Mouse (Mus musculus) forebrain, embryonic 13.5 days (tissue): ENCODE data around the gene Farsa. TPM values are rescaled to one million over a fixed set of nuclear protein-coding genes. Genes with fewer than 3 reads are reported as not detected.

Experiments
- ATAC-seq: fragments of 200-750 bp; cut with Nextera tagmentation; 2 replicates; pipeline ENCODE4 v1.8.0; 2017
- H3K27ac ChIP-seq: fragments of 300-500 bp; sonication (generic); 2 replicates; pipeline ENCODE4 v1.5.1; 2015; ENCODE audit warnings: inconsistent platforms, mild to moderate bottlenecking, moderate library complexity
- H3K27me3 ChIP-seq: fragments of 300-500 bp; sonication (generic); 2 replicates; pipeline ENCODE4 v1.6.1; 2015; ENCODE audit warnings: mild to moderate bottlenecking, inconsistent platforms
- H3K36me3 ChIP-seq: fragments of 300-500 bp; sonication (generic); 2 replicates; pipeline ENCODE4 v1.6.1; 2015; ENCODE audit warnings: mild to moderate bottlenecking, inconsistent platforms; ENCODE audit not compliant: poor library complexity, severe bottlenecking
- H3K4me1 ChIP-seq: fragments of 300-500 bp; sonication (generic); 2 replicates; pipeline ENCODE4 v1.6.1; 2015; ENCODE audit warnings: inconsistent platforms
- H3K4me2 ChIP-seq: fragments of 300-500 bp; sonication (generic); 2 replicates; pipeline ENCODE4 v1.6.1; 2015; ENCODE audit warnings: inconsistent platforms, mild to moderate bottlenecking, moderate library complexity
- H3K4me3 ChIP-seq: fragments of 300-500 bp; sonication (generic); 2 replicates; pipeline ENCODE4 v1.5.1; 2015; ENCODE audit warnings: mild to moderate bottlenecking, inconsistent platforms
- H3K9ac ChIP-seq: fragments of 300-500 bp; sonication (generic); 2 replicates; pipeline ENCODE4 v1.6.1; 2015; ENCODE audit warnings: mild to moderate bottlenecking, inconsistent platforms
- H3K9me3 ChIP-seq: fragments of 300-500 bp; sonication (generic); replicated peaks from 2 replicates; pipeline ENCODE4 v1.6.1; 2016; ENCODE audit warnings: inconsistent platforms
- WGBS: fragments of 180-500 bp; shearing (Covaris S2); methylation state at CpG from one replicate; pipeline ENCODE4 v1.1.7; 2015; 5-methylcytosine and 5-hydroxymethylcytosine counted together
- polyA plus RNA-seq: library from polyadenylated mRNA; unstranded; fragments of >200 nt; fragmentation: Nextera tagmentation; extraction: Ambion mirVana; gene quantifications from 2 replicates; pipeline ENCODE4 v1.2.1, GENCODE M21; 2015

Farsa gene
- polyA plus RNA-seq, 1 experiment from 2014 or later: 123 TPM

- H3K9ac ChIP-seq: peak overlapping the region; percentile 70; the same call in 1 of the 2 replicates
- peak overlapping the region; percentile 50 for H3K4me3 ChIP-seq
- WGBS: 54% methylated on average over 6 of the region's 6 CpGs
- ATAC-seq: no peak
- H3K9me3 ChIP-seq: no peaks in the 10 kb centered on the region
- no peaks in the 10 kb centered on the region for H3K27me3 ChIP-seq
- H3K4me1 ChIP-seq: peaks cover 40% of the 10 kb centered on the region
- H3K27ac ChIP-seq: no peak overlapping the region; the same call in 1 of the 2 replicates
- peaks cover 24% of the 10 kb centered on the region for H3K36me3 ChIP-seq
- peak overlapping the region; percentile 67 for H3K4me2 ChIP-seq
Measured at GRCm38 (mm10) chr8:84847684-84848435, 8.9 kb upstream of the Farsa start.

- Histone ChIP-seq H3K4me2 (peak overlapping the region; percentile 95), H3K27me3 (no peaks in the 10 kb centered on the region), H3K4me3 (peak overlapping the region; percentile 93), H3K27ac (no peak overlapping the region), H3K9ac (no peak overlapping the region), H3K4me1 (peaks cover 15% of the 10 kb centered on the region), H3K36me3 (peaks cover 25% of the 10 kb centered on the region), H3K9me3 (no peaks in the 10 kb centered on the region)
- peak; percentile 44; the same call in 1 of the 2 replicates for ATAC-seq
- WGBS: 93% methylated on average over 3 of the region's 3 CpGs
Measured at GRCm38 (mm10) chr8:84856434-84856833, 355 bp upstream of the Farsa start.

GRCm38 (mm10) chr8:84871376-84872308, 14.9 kb downstream of the Farsa start, which contains the start of gene Syce2:
TSS of gene Syce2 (plus strand) at chr8:84872111.
- peak; percentile 73 for ATAC-seq
- no peak within 1 kb of the TSS for H3K27ac ChIP-seq

GRCm38 (mm10) chr8:84872309-84872965, 15.6 kb downstream of the Farsa start:
- peaks cover 28% of the 10 kb centered on the region for H3K4me1 ChIP-seq
- WGBS: 3% methylated on average over 54 of the region's 54 CpGs
- no peaks in the 10 kb centered on the region for H3K9me3 ChIP-seq
- H3K9ac ChIP-seq: peak overlapping the region; percentile 65
- peaks cover 30% of the 10 kb centered on the region for H3K36me3 ChIP-seq
- ATAC-seq: peak; percentile 66
- H3K4me2 ChIP-seq: peak overlapping the region; percentile 82
- H3K27me3 ChIP-seq: 0 out of 2 replicates have a peak, but pooled peaks cover 6% of the 10 kb centered on the region
- H3K27ac ChIP-seq: no peak overlapping the region
- H3K4me3 ChIP-seq: peak overlapping the region; percentile 45

More at GRCm38 (mm10) chr8:84871376-84872308, 14.9 kb downstream of the Farsa start, which contains the start of gene Syce2:
- Histone ChIP-seq H3K36me3 (peaks cover 38% of the 10 kb centered on the region), H3K4me2 (peak within 1 kb of the TSS; percentile 82), H3K4me1 (peaks cover 21% of the 10 kb centered on the region), H3K9ac (peak within 1 kb of the TSS; percentile 65), H3K27me3 (0 out of 2 replicates have a peak, but pooled peaks cover 6% of the 10 kb centered on the region), H3K4me3 (peak within 1 kb of the TSS; percentile 45), H3K9me3 (no peaks in the 10 kb centered on the region)
- 16% methylated on average over 45 of the region's 46 CpGs for WGBS

- H3K36me3 ChIP-seq: peaks cover 24% of the 10 kb centered on the region
- ATAC-seq: no peak
- no peak overlapping the region for H3K9ac ChIP-seq
- H3K4me2 ChIP-seq: peak overlapping the region; percentile 82
- WGBS: 67% methylated on average over 4 of the region's 4 CpGs
- H3K27me3 ChIP-seq: 0 out of 2 replicates have a peak, but pooled peaks cover 6% of the 10 kb centered on the region
- H3K4me3 ChIP-seq: peak overlapping the region; percentile 45
- peaks cover 33% of the 10 kb centered on the region for H3K4me1 ChIP-seq
- H3K27ac ChIP-seq: no peak overlapping the region
- H3K9me3 ChIP-seq: no peaks in the 10 kb centered on the region
Measured at GRCm38 (mm10) chr8:84873016-84873415, 16.2 kb downstream of the Farsa start.

GRCm38 (mm10) chr8:84874339-84874738, 17.6 kb downstream of the Farsa start:
- 87% methylated on average over 3 of the region's 3 CpGs for WGBS
- peaks cover 11% of the 10 kb centered on the region for H3K36me3 ChIP-seq
- H3K4me3 ChIP-seq: no peak overlapping the region
- no peak overlapping the region for H3K4me2 ChIP-seq
- H3K27ac ChIP-seq: no peak overlapping the region
- H3K4me1 ChIP-seq: peaks cover 33% of the 10 kb centered on the region
- no peak overlapping the region for H3K9ac ChIP-seq
- ATAC-seq: no peak
- 0 out of 2 replicates have a peak, but pooled peaks cover 6% of the 10 kb centered on the region for H3K27me3 ChIP-seq
- no peaks in the 10 kb centered on the region for H3K9me3 ChIP-seq

GRCm38 (mm10) chr8:84877297-84878035, 20.7 kb downstream of the Farsa start:
- H3K36me3 ChIP-seq: no peaks in the 10 kb centered on the region
- H3K9me3 ChIP-seq: no peaks in the 10 kb centered on the region
- WGBS: 59% methylated on average over 3 of the region's 3 CpGs
- H3K4me3 ChIP-seq: no peak overlapping the region
- peak; percentile 57; the same call in 1 of the 2 replicates for ATAC-seq
- peaks cover 25% of the 10 kb centered on the region for H3K4me1 ChIP-seq
- 0 out of 2 replicates have a peak, but pooled peaks cover 4% of the 10 kb centered on the region for H3K27me3 ChIP-seq
- H3K4me2 ChIP-seq: no peak overlapping the region
- peak overlapping the region; percentile 63 for H3K27ac ChIP-seq
- H3K9ac ChIP-seq: no peak overlapping the region

- Histone ChIP-seq H3K27me3 (no peaks in the 10 kb centered on the region), H3K4me3 (no peak overlapping the region), H3K36me3 (no peaks in the 10 kb centered on the region), H3K9me3 (no peaks in the 10 kb centered on the region), H3K27ac (no peak overlapping the region), H3K9ac (no peak overlapping the region), H3K4me1 (peaks cover 15% of the 10 kb centered on the region), H3K4me2 (no peak overlapping the region)
- WGBS: 69% methylated on average over 1 of the region's 1 CpGs
- no peak for ATAC-seq
Measured at GRCm38 (mm10) chr8:84878915-84879314, 22.1 kb downstream of the Farsa start.

GRCm38 (mm10) chr8:84884728-84885127, 27.9 kb downstream of the Farsa start:
- no peak for ATAC-seq
- Histone ChIP-seq H3K4me2 (no peak overlapping the region), H3K27me3 (no peaks in the 10 kb centered on the region), H3K9ac (no peak overlapping the region), H3K4me3 (no peak overlapping the region), H3K9me3 (no peaks in the 10 kb centered on the region), H3K36me3 (peaks cover 43% of the 10 kb centered on the region), H3K27ac (no peak overlapping the region), H3K4me1 (no peaks in the 10 kb centered on the region)
- 89% methylated on average over 4 of the region's 4 CpGs for WGBS

- Histone ChIP-seq H3K9ac (no peak overlapping the region), H3K4me3 (no peak overlapping the region), H3K27me3 (no peaks in the 10 kb centered on the region), H3K9me3 (no peaks in the 10 kb centered on the region), H3K4me1 (peaks cover 11% of the 10 kb centered on the region), H3K4me2 (no peak overlapping the region), H3K27ac (no peak overlapping the region), H3K36me3 (peaks cover 60% of the 10 kb centered on the region)
- 95% methylated on average over 3 of the region's 3 CpGs for WGBS
- ATAC-seq: no peak
Measured at GRCm38 (mm10) chr8:84888280-84888679, 31.5 kb downstream of the Farsa start.

GRCm38 (mm10) chr8:84889141-84889540, 32.4 kb downstream of the Farsa start:
- Histone ChIP-seq H3K4me1 (peaks cover 15% of the 10 kb centered on the region), H3K27me3 (no peaks in the 10 kb centered on the region), H3K4me3 (no peak overlapping the region), H3K36me3 (peaks cover 60% of the 10 kb centered on the region), H3K4me2 (no peak overlapping the region), H3K9ac (no peak overlapping the region), H3K9me3 (no peaks in the 10 kb centered on the region), H3K27ac (no peak overlapping the region)
- WGBS: 89% methylated on average over 1 of the region's 1 CpGs
- no peak for ATAC-seq
